Mouse (Mus musculus): Measurements from ENCODE around the gene Nup50.

GRCm38 (mm10) chr15:84953259-84953658 lies 30.0 kb downstream of the Nup50 start:
- TF ChIP-seq FLI1 (IDR thresholded peaks at IDR 0.05; ENCODE audit: low read length) (no peak), GATA1 (IDR thresholded peaks at IDR 0.05; ENCODE audit: borderline replicate concordance, low read length) (no peak)

All from megakaryocyte, embryonic 14.5 days (primary cell).